Mouse (Mus musculus) telencephalon, adult 2 months (tissue): ENCODE results near the gene Pjvk.

ENCODE experiments used
- DNase-seq: peaks from one replicate; pipeline ENCODE4 v3.0.0-alpha.2; 2011; ENCODE audit warnings: low read depth, low spot score

The Pjvk gene

DNA sequence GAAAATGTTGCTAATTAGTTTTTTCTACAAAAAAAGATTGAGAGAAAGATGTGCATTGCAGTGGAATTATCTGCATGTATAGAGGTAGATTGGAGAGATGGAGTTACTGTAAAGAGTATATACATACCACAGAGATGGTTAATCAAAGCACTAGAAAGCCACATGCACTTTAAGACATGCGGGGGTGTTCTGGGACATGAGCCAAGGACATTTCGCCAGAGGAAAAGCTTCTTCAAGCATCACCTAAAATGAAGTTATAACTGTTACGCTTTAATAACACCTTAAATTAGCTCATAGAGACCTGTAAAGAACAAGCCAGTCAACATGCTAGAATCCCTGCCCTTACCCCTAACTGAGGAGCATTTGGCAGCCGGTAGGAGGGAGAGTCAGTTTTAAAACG, 18.9 kb downstream of the Pjvk start:
- no peak for DNase-seq

- DNase-seq, result no peak
Observed at GRCm38 (mm10) chr2:76671641-76672040, 23.4 kb downstream of the Pjvk start.

- no peak for DNase-seq
Observed at GRCm38 (mm10) chr2:76672134-76672745, 24.0 kb downstream of the Pjvk start.

DNA sequence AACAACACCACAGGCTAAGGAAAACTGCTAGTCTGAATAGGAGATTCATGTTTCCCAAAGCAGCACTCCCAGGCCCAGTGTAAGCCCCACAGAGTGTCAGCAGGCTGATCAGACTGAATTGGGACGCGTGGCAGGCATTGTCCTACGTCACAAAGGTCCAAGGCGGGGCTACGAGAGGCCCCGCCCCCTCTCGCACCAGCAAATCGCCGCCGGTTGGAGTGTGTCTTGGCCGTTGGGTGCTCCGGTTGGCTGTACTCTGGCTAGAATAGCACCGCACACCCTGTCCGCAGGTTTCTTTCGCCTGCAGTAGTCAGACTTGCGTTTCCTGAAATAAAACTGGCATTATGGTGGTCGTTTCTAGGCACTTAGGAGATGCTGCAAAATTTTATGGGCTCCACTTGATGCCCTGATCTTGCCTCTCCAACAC, 24.7 kb downstream of the Pjvk start, which contains the start of gene Fkbp7:
Gene Fkbp7, minus strand, starts transcription at position 151 of the 427 bp plus-strand sequence.
- peak; percentile 79 for DNase-seq

DNA sequence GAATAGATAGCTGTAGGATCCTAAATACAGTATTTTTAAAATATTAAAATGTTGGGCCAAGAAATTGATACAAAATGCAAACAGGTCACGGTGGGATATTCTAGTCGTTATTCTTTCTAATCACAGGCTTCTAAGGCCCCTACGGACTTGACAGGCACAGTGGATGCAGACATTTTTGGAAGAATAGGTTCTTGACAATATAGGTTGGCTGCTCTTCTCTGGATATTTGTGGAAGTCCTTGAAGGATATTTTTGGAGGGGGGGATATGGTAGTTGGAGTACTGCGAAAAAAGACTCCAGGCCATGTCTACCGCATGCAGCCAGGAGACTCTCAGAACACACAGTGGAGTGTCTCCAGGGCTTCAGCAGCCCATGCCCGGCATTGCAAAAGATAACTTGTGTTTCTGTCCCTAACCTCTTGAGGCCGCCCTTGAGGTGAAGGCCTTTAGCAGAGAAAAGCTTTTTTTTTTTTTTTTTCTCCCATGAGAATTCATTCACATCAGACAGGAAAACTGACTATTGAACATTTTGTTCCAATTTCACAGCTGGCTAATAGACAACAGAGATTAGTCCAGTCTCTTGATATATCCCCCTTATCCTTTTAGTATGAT, 25.3 kb downstream of the Pjvk start:
- DNase-seq, result no peak

DNA sequence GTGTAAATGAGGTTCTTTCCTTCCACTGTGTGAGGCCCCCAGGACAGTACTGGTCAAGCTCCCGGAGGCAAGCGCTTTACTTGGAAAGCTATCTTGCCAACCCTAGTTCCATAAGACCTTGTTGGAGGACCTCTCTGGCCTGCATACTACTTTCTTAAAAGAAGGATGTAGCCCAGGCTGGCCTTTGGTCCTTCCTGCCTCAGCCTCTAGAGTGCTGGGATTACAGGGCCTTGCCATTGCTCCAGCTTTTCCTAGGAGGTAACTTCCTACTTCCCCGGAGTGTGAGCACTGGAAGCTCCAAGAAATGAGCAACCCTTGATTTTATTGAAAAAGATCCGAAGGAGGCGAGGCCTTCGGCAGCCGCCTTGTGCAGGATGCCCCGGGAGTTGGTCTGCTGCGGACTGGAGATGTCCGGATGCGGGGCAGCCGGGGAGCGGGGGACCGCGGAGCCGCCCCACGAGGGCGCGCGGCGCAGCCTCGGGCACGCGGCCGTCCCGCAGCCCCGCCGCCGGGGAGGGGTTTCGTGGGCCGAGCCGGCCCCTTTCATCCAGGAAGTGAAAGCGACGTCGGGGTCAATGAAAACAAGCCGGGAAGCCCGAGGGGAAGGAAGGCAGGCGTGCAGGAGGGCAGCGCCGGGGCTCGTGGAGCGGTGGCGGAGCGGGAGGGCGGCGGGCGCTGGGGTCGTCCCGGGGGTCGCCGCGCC, 26.6 kb downstream of the Pjvk start, which contains the start of gene Plekha3:
Gene Plekha3, plus strand, starts transcription at position 557 of the 703 bp plus-strand sequence.
- DNase-seq, result peak; percentile 66

GRCm38 (mm10) chr2:76675451-76675850, 27.2 kb downstream of the Pjvk start:
- no peak for DNase-seq

- DNase-seq, result no peak
Observed at GRCm38 (mm10) chr2:76675949-76676348, 27.7 kb downstream of the Pjvk start.

- no peak for DNase-seq
Observed at GRCm38 (mm10) chr2:76676401-76677226, 28.3 kb downstream of the Pjvk start.

GRCm38 (mm10) chr2:76682301-76682700, 34.0 kb downstream of the Pjvk start:
- DNase-seq, result no peak

DNA sequence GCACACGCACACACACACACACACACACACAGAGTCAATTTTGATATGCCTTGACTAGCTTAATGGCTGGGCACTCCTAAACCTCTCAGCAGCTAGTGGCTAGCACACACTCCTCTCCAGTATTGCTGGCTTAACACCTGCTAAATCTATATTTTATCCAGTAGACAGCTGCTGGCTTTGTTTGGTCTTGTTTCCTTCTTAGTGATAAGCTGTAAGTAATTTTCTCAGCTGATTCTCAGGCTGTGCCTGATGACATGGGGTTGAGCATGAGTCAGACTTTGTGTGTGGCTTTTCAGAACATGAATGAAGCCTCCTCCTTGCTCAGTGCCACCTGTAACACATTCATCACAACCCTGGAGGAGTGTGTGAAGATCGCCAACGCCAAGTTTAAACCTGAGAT, 38.7 kb downstream of the Pjvk start:
- DNase-seq, result no peak

DNA sequence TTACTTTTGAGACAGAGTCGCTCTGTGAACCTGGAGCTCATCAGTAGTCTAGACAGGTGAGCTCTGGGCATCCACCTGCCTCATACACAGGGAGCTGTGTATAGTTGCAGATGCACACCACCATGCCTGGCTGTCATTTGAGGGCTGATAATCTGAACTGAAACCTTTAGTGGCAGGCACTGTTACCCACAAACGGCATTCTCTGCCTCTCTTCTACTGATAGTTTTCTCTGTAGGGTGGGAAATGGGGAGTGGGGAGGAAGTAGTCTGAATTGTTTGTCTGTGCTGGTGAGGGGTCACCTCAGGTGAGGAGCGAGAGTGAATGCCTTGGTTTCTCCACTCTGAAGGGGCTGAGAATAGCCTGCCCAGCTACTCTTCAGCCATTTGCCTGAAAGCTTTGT, 39.3 kb downstream of the Pjvk start:
- DNase-seq, result no peak

DNA sequence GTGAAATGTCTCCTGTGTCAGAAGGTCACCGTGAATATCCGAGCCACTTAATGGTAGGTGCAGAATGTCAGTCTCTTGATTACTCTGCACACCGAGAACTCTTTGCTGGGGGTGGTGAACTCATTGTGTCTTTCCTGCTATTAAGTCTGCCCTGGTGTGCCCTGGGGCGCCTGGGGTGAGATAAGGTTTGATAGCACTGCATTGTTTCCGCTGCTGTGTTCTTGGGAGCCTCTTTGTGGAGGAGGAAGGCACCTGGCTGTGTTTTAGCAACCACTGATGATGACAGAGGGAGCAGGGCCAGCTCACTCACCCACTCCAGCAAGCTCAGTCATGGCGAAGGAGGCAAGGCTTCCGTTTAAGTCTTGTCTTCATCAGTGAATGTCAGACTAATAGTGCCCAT, 39.9 kb downstream of the Pjvk start:
- no peak for DNase-seq

GRCm38 (mm10) chr2:76690436-76691204, 42.3 kb downstream of the Pjvk start:
- no peak for DNase-seq

DNA sequence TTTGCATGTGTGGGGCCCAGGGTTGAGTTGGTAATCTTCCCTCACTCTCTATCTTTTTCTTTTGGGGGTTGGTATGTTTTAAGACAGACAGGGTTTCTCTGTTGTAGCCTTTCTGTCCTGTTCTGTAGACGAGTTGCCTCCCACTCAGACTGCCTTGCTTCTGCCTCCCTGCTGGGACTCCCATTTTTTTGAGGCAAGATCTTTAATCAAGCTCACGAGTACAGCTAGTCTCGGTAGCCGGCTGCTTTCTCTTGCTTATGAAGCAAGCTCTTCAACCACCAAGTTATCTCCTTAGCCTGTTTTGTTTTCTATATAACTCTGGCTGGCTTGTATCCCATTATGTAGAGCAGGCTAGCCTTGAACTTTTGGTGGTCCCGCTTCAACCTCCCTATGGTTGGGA, 45.5 kb downstream of the Pjvk start:
- DNase-seq, result no peak

DNA sequence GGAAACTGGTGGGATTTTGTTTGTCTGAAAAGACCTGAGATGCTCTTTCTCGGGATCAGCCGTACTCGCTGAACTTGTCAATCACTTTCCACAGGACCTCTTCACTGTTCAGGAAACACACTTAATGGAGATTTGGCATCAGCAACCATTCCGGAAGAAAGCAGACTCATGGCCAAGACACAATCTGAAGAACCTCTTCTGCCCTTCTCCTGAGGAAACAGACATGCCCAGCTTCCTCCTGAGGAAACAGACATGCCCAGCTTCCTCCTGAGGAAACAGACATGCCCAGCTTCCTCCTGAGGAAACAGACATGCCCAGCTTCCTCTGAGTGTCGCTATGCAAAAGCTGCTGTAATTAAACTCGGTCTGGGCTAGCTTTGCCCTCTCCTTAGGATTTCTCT, 47.0 kb downstream of the Pjvk start:
- no peak for DNase-seq

DNA sequence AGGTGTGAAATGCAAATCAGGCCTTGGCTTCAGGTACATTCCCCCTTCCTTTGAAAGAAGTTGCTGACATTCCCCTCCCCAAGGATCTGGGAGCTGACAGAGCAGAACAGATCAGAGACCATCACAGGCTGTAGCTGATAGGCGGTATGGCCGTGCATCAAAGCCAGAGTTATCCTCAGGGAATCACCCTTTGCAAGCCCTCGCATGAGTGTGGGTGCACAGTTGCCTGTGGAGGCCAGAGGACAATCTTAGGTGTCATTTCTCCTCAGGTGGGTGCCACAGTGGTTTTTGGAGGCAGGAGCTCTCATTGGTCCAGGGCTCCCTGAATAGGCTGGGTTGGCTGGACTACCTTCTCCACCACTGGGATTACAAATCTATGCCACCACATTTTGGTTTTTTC, 53.9 kb downstream of the Pjvk start:
- no peak for DNase-seq

- DNase-seq, result no peak
Observed at GRCm38 (mm10) chr2:76702751-76703150, 54.5 kb downstream of the Pjvk start.

DNA sequence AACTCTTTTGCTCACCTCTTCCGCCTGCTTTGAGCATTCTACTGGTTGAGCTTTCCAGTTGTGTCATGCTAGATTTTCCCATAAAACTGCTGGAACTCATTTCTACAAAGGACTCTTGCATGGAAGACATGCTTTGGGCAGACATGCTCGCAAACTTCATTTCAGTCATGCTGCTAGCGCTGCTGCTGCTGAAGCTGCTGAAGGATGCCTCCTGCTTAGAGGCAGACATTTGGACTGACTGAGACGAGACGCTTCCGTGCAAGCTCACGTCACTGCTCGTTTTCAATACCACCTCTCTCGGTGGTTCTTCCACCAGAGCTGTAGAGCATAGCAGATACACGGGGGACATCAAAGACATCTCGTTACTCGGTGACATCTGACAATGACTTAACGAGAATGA, 57.4 kb downstream of the Pjvk start:
- no peak for DNase-seq
